Mouse (Mus musculus): Measurements from ENCODE around the gene Sh3rf3.

Gene Sh3rf3

GRCm38 (mm10) chr10:58854548-58855198 lies 41.5 kb downstream of the Sh3rf3 start:
- peak; percentile 60 for DNase-seq (ENCODE audit: low spot score)

- peak; percentile 34 for DNase-seq (ENCODE audit: low spot score)
These were observed 42.1 kb downstream of the Sh3rf3 start for GRCm38 (mm10) chr10:58855199-58855751.

GRCm38 (mm10) chr10:58855814-58856213 lies 42.7 kb downstream of the Sh3rf3 start:
- no peak for DNase-seq (ENCODE audit: low spot score)

GRCm38 (mm10) chr10:58856742-58857141 lies 43.6 kb downstream of the Sh3rf3 start:
- DNase-seq (ENCODE audit: low spot score): no peak

- no peak for DNase-seq (ENCODE audit: low spot score)
These were observed 51.6 kb downstream of the Sh3rf3 start for GRCm38 (mm10) chr10:58864735-58865134.

DNA sequence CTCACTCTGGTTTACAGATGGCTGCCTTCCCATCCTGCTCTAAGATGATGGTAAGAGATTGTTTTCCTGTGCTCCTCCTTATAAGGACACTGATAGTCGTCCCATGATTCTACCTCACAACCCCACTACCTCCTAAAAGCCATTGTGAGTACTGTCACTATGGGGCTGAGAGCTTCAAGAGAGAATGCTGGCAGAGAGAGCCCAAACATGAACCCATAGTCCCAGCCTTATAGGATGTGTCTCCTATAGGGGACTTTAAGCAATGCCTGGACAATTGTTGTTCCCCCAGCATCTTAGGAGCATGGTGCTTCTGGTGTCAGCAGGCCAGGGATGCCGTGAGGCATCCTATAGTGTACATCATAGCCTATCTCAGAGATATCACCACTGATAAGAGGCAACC lies 54.4 kb downstream of the Sh3rf3 start:
- DNase-seq (ENCODE audit: low spot score): no peak

GRCm38 (mm10) chr10:58869836-58870235 lies 56.7 kb downstream of the Sh3rf3 start:
- no peak for DNase-seq (ENCODE audit: low spot score)

DNA sequence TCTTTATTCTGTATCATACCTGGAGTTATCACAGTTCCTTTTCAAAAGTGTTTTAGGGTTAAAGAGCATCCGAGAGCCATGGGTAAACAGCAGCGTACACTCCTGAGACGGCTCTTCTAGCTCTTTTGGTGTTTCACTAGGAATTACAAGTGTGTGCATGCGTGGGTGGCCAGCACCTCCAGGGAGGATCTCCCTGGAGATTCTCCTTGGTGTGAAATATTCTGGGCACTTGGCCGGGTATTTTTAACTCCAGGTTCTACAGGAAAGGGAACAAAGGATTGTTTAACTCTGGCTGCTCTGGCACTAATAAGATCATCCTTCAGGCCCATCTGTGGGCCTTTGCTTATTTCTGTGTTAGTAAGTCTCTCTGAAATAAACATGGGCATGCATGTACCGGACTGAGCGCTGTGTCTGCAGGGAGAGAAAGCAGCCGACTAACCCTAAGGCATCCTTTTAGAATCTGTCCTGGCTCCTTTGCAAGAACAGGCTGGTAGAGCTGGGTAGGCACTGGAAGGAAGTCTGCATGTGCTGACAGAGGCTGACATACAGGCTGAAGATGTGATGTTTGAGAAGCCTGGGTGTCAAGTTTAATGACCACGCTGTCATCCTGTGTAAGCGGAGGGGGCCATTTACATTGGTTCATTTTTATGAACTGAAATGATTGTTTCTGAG lies 58.1 kb downstream of the Sh3rf3 start:
- no peak for DNase-seq (ENCODE audit: low spot score)

- no peak for DNase-seq (ENCODE audit: low spot score)
These were observed 58.8 kb downstream of the Sh3rf3 start for GRCm38 (mm10) chr10:58871821-58872577.

DNA sequence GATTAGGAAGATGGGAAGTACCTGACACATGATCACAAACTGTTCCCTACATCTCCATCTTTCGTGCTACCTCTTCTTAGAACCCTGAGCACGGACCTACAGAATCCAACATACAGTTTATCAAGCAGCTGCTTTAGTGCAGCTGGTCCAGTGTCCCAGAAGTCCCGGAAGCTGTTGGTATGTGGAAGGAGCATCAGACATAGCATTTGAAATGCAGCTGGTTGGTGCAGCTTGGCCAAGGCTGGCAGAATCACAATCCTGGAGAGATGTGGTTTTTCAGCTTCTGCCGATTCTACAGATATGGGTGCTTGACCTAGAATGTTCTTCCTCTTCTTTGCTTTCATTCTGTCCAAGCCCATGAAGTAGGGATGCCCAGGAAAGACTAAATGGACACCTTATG lies 64.7 kb downstream of the Sh3rf3 start:
- DNase-seq (ENCODE audit: low spot score): no peak

- DNase-seq (ENCODE audit: low spot score): no peak
These were observed 65.5 kb downstream of the Sh3rf3 start for GRCm38 (mm10) chr10:58878636-58879035.

DNA sequence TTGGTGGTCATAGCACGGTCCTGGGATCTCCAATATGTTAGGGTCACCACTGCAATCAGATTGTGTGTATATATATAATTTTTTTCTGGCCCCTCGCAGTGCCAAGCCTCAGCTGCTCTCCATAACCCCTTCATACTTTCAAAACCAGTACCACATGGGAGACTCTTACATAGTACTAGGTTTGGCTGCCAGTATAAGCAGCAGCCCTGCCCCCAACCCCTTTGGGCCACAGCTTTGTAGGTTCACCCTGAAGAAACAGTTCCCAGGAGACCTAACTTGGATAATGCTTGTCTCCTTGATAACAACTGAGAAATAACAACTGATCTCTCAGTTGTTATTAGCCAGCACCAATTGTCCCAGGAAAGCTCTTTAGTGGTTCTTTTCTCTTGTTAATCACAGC lies 69.6 kb downstream of the Sh3rf3 start:
- no peak for DNase-seq (ENCODE audit: low spot score)

- DNase-seq (ENCODE audit: low spot score): no peak
These were observed 72.2 kb downstream of the Sh3rf3 start for GRCm38 (mm10) chr10:58885351-58885750.

- DNase-seq (ENCODE audit: low spot score): no peak
These were observed 72.7 kb downstream of the Sh3rf3 start for GRCm38 (mm10) chr10:58885816-58886215.

DNA sequence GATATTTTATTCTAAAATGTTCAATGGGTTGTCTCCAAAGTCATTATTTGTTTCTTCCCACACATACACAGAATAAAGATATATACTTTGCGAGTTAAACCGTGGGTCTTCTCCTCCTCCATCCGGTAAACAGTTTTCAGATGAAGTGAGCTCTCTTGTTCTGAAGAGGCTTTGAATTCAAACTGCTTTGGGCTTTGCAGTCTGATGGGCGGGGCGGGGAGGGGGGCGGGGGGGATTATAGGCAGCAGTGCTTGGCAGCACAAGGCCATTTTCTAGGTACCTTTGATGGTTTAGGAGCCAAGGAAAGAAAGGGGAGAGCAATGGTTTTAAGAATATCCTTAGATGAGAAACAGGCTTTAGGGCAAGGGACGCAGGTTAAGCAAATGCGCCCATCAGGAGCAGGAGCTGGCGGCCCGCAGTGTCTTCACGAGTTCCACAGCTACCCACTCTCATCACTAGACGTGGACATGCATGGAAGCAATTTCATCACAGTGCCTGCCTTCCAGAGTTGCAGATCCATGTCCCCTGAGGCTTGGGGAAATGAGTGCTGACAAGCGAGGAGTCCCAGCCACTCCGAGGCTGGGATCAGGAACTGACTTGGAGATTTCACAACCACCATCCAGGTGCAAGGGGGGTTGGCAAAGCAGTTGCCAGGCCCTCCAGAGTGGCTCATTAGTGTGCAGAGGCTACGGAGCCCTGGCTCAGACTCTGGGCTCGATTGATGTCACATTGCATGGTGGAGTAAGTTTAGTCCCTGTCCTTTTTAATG lies 77.7 kb downstream of the Sh3rf3 start:
- DNase-seq (ENCODE audit: low spot score): no peak

DNA sequence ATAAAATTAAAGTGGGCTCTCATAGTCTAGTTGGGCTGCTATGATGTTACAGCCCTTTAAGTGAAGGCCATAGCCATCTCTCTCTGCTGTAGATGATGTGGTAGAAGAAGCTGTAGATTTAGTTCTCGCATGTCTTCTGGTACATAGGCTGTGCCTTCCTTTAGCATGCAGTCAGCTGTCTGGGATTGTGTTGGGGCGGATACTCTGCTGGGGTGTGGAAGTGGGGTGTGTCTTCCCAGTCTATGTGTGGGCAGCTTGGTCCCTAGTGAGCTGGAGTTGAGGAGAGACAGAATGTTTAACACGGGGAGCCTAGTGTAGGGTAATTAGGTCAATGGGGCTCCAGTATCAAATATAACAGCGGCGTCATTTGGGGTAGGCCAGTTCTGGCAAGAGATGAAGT lies 82.3 kb downstream of the Sh3rf3 start:
- no peak for DNase-seq (ENCODE audit: low spot score)

DNA sequence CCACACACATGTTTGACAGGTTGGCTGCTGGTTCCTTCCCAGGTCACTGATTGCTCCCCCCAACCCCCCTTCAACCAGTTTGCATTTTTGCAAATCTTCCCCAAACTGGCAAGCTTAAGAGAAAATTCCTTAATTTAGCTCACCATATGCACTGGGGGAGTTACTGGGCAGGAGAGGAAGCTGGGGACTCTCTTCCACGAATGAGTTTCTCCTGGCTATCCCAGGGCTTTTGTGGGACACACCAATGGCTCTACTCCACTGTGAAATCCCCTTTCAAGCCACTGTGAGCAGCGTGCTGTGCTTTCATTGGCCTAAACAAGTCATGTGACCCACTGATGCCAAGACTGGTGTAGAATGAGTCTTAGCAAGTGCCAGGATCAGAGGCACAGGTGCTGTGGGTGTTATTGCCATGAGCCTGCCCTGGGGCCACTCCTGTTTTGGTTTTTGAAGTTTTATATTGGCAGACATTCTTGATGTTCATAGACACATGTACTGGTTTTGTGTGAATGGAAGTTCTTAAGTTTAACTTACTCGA lies 83.9 kb downstream of the Sh3rf3 start:
- DNase-seq (ENCODE audit: low spot score): no peak

- no peak for DNase-seq (ENCODE audit: low spot score)
These were observed 92.1 kb downstream of the Sh3rf3 start for GRCm38 (mm10) chr10:58905253-58905652.

DNA sequence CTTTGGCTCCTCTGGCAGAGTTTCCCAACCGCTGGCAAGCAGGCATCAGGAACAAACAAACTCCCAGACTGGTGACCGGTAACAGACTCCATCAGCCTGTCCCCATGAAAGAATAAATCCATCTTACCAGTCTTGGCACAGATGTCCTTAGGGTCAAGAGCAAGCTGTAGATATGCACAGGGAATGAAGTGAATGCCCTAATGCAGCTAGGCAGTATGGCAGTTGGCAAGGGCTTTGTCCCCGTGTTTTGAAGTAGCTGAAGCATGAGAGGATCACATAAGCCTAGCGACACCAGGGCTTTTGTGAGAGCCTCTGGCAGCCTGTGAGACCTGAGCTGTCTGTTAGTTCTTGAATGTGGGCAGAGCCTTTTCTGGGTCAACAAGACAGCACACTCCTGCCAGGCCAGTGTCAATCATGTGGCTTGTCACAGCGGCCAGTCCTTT lies 93.9 kb downstream of the Sh3rf3 start:
- no peak for DNase-seq (ENCODE audit: low spot score)

- no peak for DNase-seq (ENCODE audit: low spot score)
These were observed 95.3 kb downstream of the Sh3rf3 start for GRCm38 (mm10) chr10:58908451-58908850.

GRCm38 (mm10) chr10:58915301-58916245 lies 102.4 kb downstream of the Sh3rf3 start:
- DNase-seq (ENCODE audit: low spot score): no peak
